19 mouse cellular contexts compared by ENCODE assay signal in the genomic region with DNA sequence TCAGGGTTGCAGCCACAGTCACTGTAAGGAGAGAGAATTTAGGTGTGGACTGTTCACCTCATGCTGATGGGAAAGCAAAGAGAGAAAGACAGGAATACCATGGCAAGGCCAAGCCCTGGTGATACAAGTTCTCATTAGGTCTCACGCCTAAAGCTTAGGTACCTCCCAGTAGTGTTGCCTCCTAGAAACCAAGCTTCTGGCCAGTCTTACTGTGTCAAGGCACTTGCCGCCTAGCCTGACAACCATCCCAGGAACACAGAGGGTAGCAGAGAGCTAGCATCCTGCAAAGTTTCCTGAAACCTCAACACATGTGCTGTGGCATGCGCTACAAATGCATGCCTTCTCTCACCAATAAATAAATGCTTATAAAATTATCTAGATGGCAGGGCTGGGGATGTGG. TPM values are rescaled to one million over a fixed set of nuclear protein-coding genes. Genes with fewer than 3 reads are reported as not detected.
DNase-seq lines count a peak whose midpoint lies in the region; ATAC-seq and TF ChIP-seq lines count a peak whose summit lies in the region.
"Had no signal": no experiment of that assay in that cellular context is flagged by ENCODE, and none has a peak within 500 bp of the region (broad histone marks: within the 10 kb centered on the region; RNA-seq: fewer than 3 reads in every experiment).

No protein-coding gene starts in this region.

- no peak for DNase-seq in heart, postnatal 0 days (ENCODE audit: low spot score)
- no peak for DNase-seq in heart, adult 11 months
- no peak for DNase-seq in liver, adult 2 months (ENCODE audit: extremely low read depth, low read depth, low spot score)
- DNase-seq in liver: no peak
- peak; percentile 43 for DNase-seq in 3T3-L1 (ENCODE audit: low read depth, low spot score)
- no peak for DNase-seq in ovary, adult 18-20 months (ENCODE audit: low spot score)
- no peak for DNase-seq in left cerebral cortex, adult 18-20 months (ENCODE audit: low spot score in 2 of 2)
- DNase-seq: cerebellum, adult 11-12 months; cerebellum, postnatal 36 days; left cerebral cortex, postnatal 4 days; right cerebral cortex, adult 18-20 months; spleen, adult 18-20 months; thymus, adult 2 months had no signal

- 0 out of 2 replicates have a peak overlapping the region, but pooled peaks have one; percentile 22 for H3K27ac ChIP-seq in heart, postnatal 0 days (ENCODE audit: low read depth)
- peak overlapping the region; percentile 94 for H3K27ac ChIP-seq in liver, adult 2 months (replicated peaks; ENCODE audit: insufficient read depth, low read depth, low read length)
- peak overlapping the region; percentile 90 for H3K27ac ChIP-seq in intestine, embryonic 15.5 days
- H3K27ac ChIP-seq: forebrain, embryonic 10.5 days had no signal

- no peak for ATAC-seq in heart, postnatal 0 days (ENCODE audit: insufficient read depth, low read depth)
- no peak for ATAC-seq in intestine, embryonic 15.5 days

- no peaks in the 10 kb centered on the region for H3K27me3 ChIP-seq in heart, postnatal 0 days (ENCODE audit: control insufficient read depth, insufficient read depth, low read length)
- H3K27me3 ChIP-seq in liver, adult 2 months (ENCODE audit: control insufficient read depth, insufficient read depth, low read length): no peaks in the 10 kb centered on the region
- H3K27me3 ChIP-seq in intestine, embryonic 15.5 days (replicated peaks): no peaks in the 10 kb centered on the region
- H3K27me3 ChIP-seq: heart, embryonic 15.5 days had no signal

- H3K9ac ChIP-seq in heart, postnatal 0 days (replicated peaks; ENCODE audit: low read depth, low read length): no peak overlapping the region
- H3K9ac ChIP-seq in liver, adult 2 months (ENCODE audit: low read depth, low read length): no peak overlapping the region
- H3K9ac ChIP-seq in intestine, embryonic 15.5 days: no peak overlapping the region
- H3K9ac ChIP-seq: heart, embryonic 15.5 days had no signal

- H3K36me3 ChIP-seq in heart, postnatal 0 days (replicated peaks; ENCODE audit: control insufficient read depth, insufficient read depth, low read length): no peaks in the 10 kb centered on the region
- H3K36me3 ChIP-seq in liver, adult 2 months (ENCODE audit: control insufficient read depth, insufficient read depth, low read length): no peaks in the 10 kb centered on the region
- no peaks in the 10 kb centered on the region for H3K36me3 ChIP-seq in intestine, embryonic 15.5 days
- H3K36me3 ChIP-seq: forebrain, embryonic 10.5 days; heart, embryonic 15.5 days had no signal

- no peak for TF ChIP-seq POLR2A in liver, adult 2 months (IDR thresholded peaks at IDR 0.05; ENCODE audit: extremely low read depth, insufficient read depth, low read length)

- no peak for TF ChIP-seq EP300 in heart, postnatal 0 days (IDR thresholded peaks at IDR 0.05; ENCODE audit: low read depth)

- H3K4me1 ChIP-seq in heart, postnatal 0 days (ENCODE audit: control insufficient read depth, insufficient read depth): peaks cover 10% of the 10 kb centered on the region; the same call in 1 of the 2 replicates
- H3K4me1 ChIP-seq in liver, adult 2 months (ENCODE audit: control insufficient read depth, insufficient read depth, low read length): peaks cover 25% of the 10 kb centered on the region
- H3K4me1 ChIP-seq in intestine, embryonic 15.5 days (replicated peaks): peaks cover 14% of the 10 kb centered on the region

- 0 out of 2 replicates have a peak overlapping the region, but pooled peaks have one; percentile 46 for H3K4me2 ChIP-seq in heart, postnatal 0 days (ENCODE audit: low read depth, low read length)
- peak overlapping the region; percentile 42 for H3K4me2 ChIP-seq in intestine, embryonic 15.5 days (replicated peaks)

- TF ChIP-seq CTCF in heart, postnatal 0 days (IDR thresholded peaks at IDR 0.05; ENCODE audit: low read depth): no peak
- TF ChIP-seq CTCF in liver, adult 2 months (IDR thresholded peaks at IDR 0.05; ENCODE audit: low read depth, low read length): no peak

- 90% methylated on average over 3 of the region's 3 CpGs for WGBS in heart, postnatal 0 days
- WGBS in liver, adult 2 months: 97% methylated on average over 3 of the region's 3 CpGs
- 83% methylated on average over 3 of the region's 3 CpGs for WGBS in intestine, embryonic 15.5 days

- no peak overlapping the region for H3K4me3 ChIP-seq in heart, postnatal 0 days (ENCODE audit: low read depth, low read length)
- H3K4me3 ChIP-seq in liver, adult 2 months (ENCODE audit: insufficient read depth, low read depth, low read length): no peak overlapping the region
- H3K4me3 ChIP-seq in intestine, embryonic 15.5 days (replicated peaks): no peak overlapping the region
- H3K4me3 ChIP-seq: forebrain, embryonic 10.5 days had no signal

- no peaks in the 10 kb centered on the region for H3K79me2 ChIP-seq in liver, adult 2 months (ENCODE audit: control insufficient read depth, insufficient read depth, low read length)

- 0 out of 2 replicates have a peak, but pooled peaks cover 3% of the 10 kb centered on the region for H3K9me3 ChIP-seq in heart, postnatal 0 days (replicated peaks; ENCODE audit: control insufficient read depth, low read length)
- no peaks in the 10 kb centered on the region for H3K9me3 ChIP-seq in intestine, embryonic 15.5 days
- H3K9me3 ChIP-seq: forebrain, embryonic 10.5 days; heart, embryonic 15.5 days had no signal

RNA-seq across cellular contexts. Expression of gene Mchr1, which starts 11.6 kb away (rescaled TPM):
- total RNA-seq in heart, postnatal 0 days (2014; rRNA removed; ENCODE audit: low replicate concordance): 4.2 TPM in 1 of 2 replicates, not detected in the other
- polyA plus RNA-seq in heart, postnatal 0 days (2015; fragmentation: Nextera tagmentation; extraction: Ambion mirVana): not detected in 2 replicates
- total RNA-seq in liver, adult 2 months (2014; rRNA removed): not detected in 2 replicates
- not detected in 2 replicates for polyA plus RNA-seq in liver, adult 2 months (2012; rRNA removed)
- polyA plus RNA-seq in intestine, embryonic 15.5 days (2015; fragmentation: Nextera tagmentation; extraction: Ambion mirVana): 0.88 and 1.0 TPM in 2 replicates
- 10 to 100 TPM; 20.7 to 25.6 TPM for total RNA-seq in left cerebral cortex, adult 18-20 months (2021)
- total RNA-seq: megakaryocyte-erythroid progenitor cell, adult 5-6 weeks; monocyte, adult 5-6 weeks; neutrophil, adult 5-6 weeks had no signal
- polyA plus RNA-seq: forebrain, embryonic 10.5 days had no signal

RNA-seq across cellular contexts. Expression of gene Mrtfa, which starts 56.3 kb away (rescaled TPM):
- 11.4 and 26.0 TPM in 2 replicates for total RNA-seq in heart, postnatal 0 days (2014; rRNA removed; ENCODE audit: low replicate concordance)
- polyA plus RNA-seq in heart, postnatal 0 days (2015; fragmentation: Nextera tagmentation; extraction: Ambion mirVana): 4.9 and 5.8 TPM in 2 replicates
- 1.0 and 3.1 TPM in 2 replicates for total RNA-seq in liver, adult 2 months (2014; rRNA removed)
- 5.0 and 5.6 TPM in 2 replicates for polyA plus RNA-seq in liver, adult 2 months (2012; rRNA removed)
- polyA plus RNA-seq in intestine, embryonic 15.5 days (2015; fragmentation: Nextera tagmentation; extraction: Ambion mirVana): 16.0 and 18.0 TPM in 2 replicates
- total RNA-seq in left cerebral cortex, adult 18-20 months (2021): 10 to 100 TPM; 60.3 to 61.9 TPM

Comparison
In these comparisons a context has a peak if more than half of its experiments do, and no peak if none do; other contexts are left out.
1. H3K27ac ChIP-seq: peak in every context shown above with its lines; median percentile 94 in liver, adult 2 months; 90 in intestine, embryonic 15.5 days; 22 in heart, postnatal 0 days.